Mouse (Mus musculus) left cerebral cortex, adult 2 months (tissue): ENCODE results near the gene Pbxip1. TPM values are rescaled to one million over a fixed set of nuclear protein-coding genes. Genes with fewer than 3 reads are reported as not detected.

Experiments used
- DNase-seq, 2 experiments: peaks; one replicate each; pipeline ENCODE4 v3.0.0; 2021 to 2022; ENCODE audit warnings: low spot score in 2 of 2, mixed read lengths in 1 of 2; ENCODE audit errors: extremely low spot score in 1 of 2
- H3K27ac ChIP-seq: fragments of 200-600 bp; 2 replicates; pipeline ENCODE4 v1.8.1; 2022
- H3K4me3 ChIP-seq: fragments of 200-600 bp; 2 replicates; pipeline ENCODE4 v1.8.1; 2022
- CTCF ChIP-seq: fragments of 200-600 bp; IDR thresholded peaks from 2 replicates; pipeline ENCODE4 v1.8.1; 2022; ENCODE audit warnings: antibody characterized with exemption, mild to moderate bottlenecking, moderate library complexity
- intact Hi-C: fragments of 180-260 bp; cut with DNase I; formaldehyde crosslinking; loops from one replicate; pipeline ENCODE4 v1.15.1; 2025
- total RNA-seq, 2 experiments: library from RNA; stranded (reverse); gene quantifications; 2 replicates each; pipeline ENCODE4 v1.2.3; 2021

The Pbxip1 gene
- total RNA-seq, 2 experiments from 2014 or later: 33.8 to 34.8 TPM

GRCm38 (mm10) chr3:89394006-89394893 is 42.3 kb upstream of the Pbxip1 start, which contains the start of gene Zbtb7b:
Zbtb7b (minus strand) TSS chr3:89394776.
- TF ChIP-seq CTCF: peak; percentile 8
- peak; percentile 57 to 59 for DNase-seq
- H3K4me3 ChIP-seq: peak within 1 kb of the TSS; percentile 49
- intact Hi-C loops: loop anchor here (2.0 kb wide), 1 partner anchor 17 kb away; the partner anchor contains the start of gene Flad1
- H3K27ac ChIP-seq: peak within 1 kb of the TSS; percentile 85

- peak overlapping the region; percentile 85 for H3K27ac ChIP-seq
These were observed 41.6 kb upstream of the Pbxip1 start for GRCm38 (mm10) chr3:89394894-89395256.

GRCm38 (mm10) chr3:89395419-89395805 is 41.1 kb upstream of the Pbxip1 start:
- no peak for TF ChIP-seq CTCF
- Histone ChIP-seq H3K4me3 (peak overlapping the region; percentile 49), H3K27ac (peak overlapping the region; percentile 85; the same call in 1 of the 2 replicates)
- DNase-seq: no peak
- intact Hi-C loops: loop anchor here (2.0 kb wide), 1 partner anchor 15 kb away; the partner anchor contains the start of gene Flad1

More at GRCm38 (mm10) chr3:89394894-89395256, 41.6 kb upstream of the Pbxip1 start:
- no peak for TF ChIP-seq CTCF
- H3K4me3 ChIP-seq: peak overlapping the region; percentile 49
- peak in 1 of 2 experiments; percentile 57 for DNase-seq
- intact Hi-C loops: loop anchor here (2.0 kb wide), 1 partner anchor 16 kb away; the partner anchor contains the start of gene Flad1

- intact Hi-C loops: loop anchor here (2.0 kb wide), 1 partner anchor 15 kb away; the partner anchor contains the start of gene Flad1
- peak; percentile 90 for TF ChIP-seq CTCF
- Histone ChIP-seq H3K27ac (peak overlapping the region; percentile 11; the same call in 1 of the 2 replicates), H3K4me3 (peak overlapping the region; percentile 38)
- DNase-seq: peak in 1 of 2 experiments; percentile 46
These were observed 40.5 kb upstream of the Pbxip1 start for GRCm38 (mm10) chr3:89395806-89396653.

DNA sequence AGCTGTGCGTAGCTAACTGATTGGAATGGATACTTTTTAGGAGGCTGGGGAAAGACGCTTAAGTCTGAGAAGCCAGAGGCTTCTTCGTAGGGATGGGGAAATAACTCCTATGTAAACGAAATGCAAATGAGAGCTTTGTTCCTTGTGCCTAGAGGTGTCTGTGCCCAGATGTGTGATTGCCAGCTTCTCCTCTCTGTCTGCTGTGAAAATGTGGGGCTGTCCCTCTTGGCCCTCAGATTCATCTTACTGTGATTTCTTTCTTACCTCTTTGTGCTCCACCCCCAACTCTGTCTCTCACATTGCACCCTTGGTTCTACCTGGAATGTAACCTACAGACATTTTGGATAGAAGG is 39.9 kb upstream of the Pbxip1 start:
- DNase-seq: no peak
- TF ChIP-seq CTCF: no peak
- Histone ChIP-seq H3K27ac (no peak overlapping the region), H3K4me3 (peak overlapping the region; percentile 38)
- intact Hi-C loops: loop anchor here (1.0 kb wide), 1 partner anchor 43 kb away; no protein-coding TSS in a partner anchor

DNA sequence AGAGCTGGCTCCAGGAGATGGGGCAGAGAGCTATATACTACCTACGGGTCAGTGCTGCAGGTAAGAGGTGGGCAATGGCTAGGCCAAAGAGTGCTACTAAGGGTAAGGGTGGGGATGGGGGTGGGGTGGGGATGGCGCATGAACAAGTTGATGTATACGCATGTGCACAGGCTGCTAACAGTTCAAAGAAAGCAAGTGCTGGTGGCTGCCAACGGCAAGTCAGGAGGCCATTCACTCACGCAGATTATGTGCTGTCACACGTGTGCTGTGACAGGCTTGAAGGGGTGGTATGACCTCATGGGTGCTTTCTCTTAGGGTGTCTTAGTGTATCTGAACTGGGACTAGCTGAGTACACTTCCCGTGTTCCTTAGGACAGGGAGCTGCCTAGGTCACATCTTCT is 35.2 kb upstream of the Pbxip1 start:
- H3K27ac ChIP-seq: no peak overlapping the region

DNA sequence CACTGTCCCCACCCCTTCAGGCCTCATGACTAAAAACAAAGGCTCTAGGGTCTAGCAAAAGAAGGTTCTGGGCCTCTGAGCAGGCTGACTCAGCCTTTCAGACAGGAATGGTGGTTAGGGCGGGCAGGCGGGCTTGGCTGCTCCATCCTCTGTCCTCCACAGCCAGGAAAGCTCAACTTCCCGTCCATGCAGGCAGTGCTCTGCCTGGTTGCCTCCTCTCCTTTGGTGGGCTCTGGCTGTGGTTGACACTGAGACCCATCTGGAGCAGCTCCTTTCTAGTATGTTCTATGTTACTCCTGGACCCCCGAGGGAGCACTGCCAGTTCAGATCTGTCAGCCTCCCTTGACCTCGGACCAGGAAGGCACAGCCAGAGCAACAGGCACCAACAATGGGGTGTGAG is 33.8 kb upstream of the Pbxip1 start, which contains the start of gene Lenep:
TSS of gene Lenep (minus strand) at position 101 of the 400 bp plus-strand sequence.
- DNase-seq: no peak
- intact Hi-C loops: no loop called here
- Histone ChIP-seq H3K4me3 (no peak within 1 kb of the TSS), H3K27ac (no peak within 1 kb of the TSS)
- no peak for TF ChIP-seq CTCF

More for the DNA sequence above, 35.2 kb upstream of the Pbxip1 start:
- no peak overlapping the region for H3K4me3 ChIP-seq
- intact Hi-C loops: no loop called here
- DNase-seq: no peak
- no peak for TF ChIP-seq CTCF

DNA sequence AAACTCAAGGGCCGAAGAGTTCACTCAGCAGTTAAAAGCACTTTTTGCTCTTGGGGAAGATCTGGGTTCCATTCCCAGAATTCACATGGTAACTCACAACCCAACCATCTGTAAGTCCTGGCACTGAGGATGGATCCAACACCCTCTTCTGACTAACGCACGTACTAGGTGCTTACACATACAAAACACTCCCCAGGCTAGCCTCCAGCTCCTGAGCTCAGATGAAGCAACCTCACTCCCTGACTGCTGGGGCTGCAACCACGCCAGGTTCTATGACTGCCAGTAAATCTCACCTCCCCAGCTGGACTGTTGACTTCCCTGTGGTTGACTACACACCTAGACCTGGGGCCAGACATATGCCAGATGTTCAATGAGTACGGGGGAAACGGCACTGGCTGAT is 29.6 kb upstream of the Pbxip1 start:
- DNase-seq: no peak
- intact Hi-C loops: no loop called here
- H3K27ac ChIP-seq: no peak overlapping the region
- H3K4me3 ChIP-seq: no peak overlapping the region
- TF ChIP-seq CTCF: no peak

GRCm38 (mm10) chr3:89408448-89408847 is 28.1 kb upstream of the Pbxip1 start:
- H3K27ac ChIP-seq: no peak overlapping the region
- intact Hi-C loops: no loop called here
- no peak overlapping the region for H3K4me3 ChIP-seq
- DNase-seq: no peak
- no peak for TF ChIP-seq CTCF

- no peak for DNase-seq
These were observed 26.8 kb upstream of the Pbxip1 start for GRCm38 (mm10) chr3:89409701-89410100.

DNA sequence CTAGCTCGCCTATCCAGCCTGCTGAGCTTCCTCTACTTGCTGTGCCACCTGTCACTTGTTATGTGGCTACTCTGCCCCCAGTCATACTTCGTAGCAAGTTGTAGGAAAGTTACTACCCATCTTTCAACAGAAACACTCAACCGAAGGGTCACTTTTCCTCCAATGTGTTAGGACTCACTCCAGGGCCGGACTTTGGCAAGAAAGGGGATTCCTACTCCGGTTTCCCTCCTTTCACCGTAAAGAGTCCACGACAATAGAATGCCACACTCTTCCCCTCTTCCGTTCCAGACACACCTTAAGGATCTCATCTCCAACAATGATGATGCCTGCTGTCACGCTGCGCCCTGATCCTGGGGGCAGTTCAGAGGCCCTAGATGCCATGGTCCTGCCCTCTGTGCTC is 25.6 kb upstream of the Pbxip1 start:
- intact Hi-C loops: loop anchor here (2.0 to 5.0 kb wide), 2 partner anchors 16 to 69 kb away; partner anchors contain the start of gene Zbtb7b
- no peak for TF ChIP-seq CTCF
- H3K4me3 ChIP-seq: peak overlapping the region; percentile 76
- DNase-seq: no peak
- peak overlapping the region; percentile 92 for H3K27ac ChIP-seq

More at GRCm38 (mm10) chr3:89409701-89410100, 26.8 kb upstream of the Pbxip1 start:
- no peak for TF ChIP-seq CTCF
- Histone ChIP-seq H3K27ac (no peak overlapping the region), H3K4me3 (no peak overlapping the region)
- intact Hi-C loops: loop anchor here (2.0 to 5.0 kb wide), 2 partner anchors 15 to 67 kb away; partner anchors contain the start of gene Zbtb7b
